Mouse (Mus musculus) kidney, adult 9 months (tissue): ENCODE measurements at regions not wholly inside any gene's neighbourhood (a gene's known extent, or its start where the extent isn't known, plus 50 kb on each side); places are given as distances from the start of the nearest gene placed in this dataset.

ENCODE experiments used
- DNase-seq: peaks from one replicate; pipeline ENCODE4 v3.0.0; 2022

- DNase-seq: peak; percentile 0
Observed at GRCm38 (mm10) chrX:49947678-49948077, 56.4 kb upstream of the Olfr1322 start.
